Mouse (Mus musculus) liver, embryonic 14.5 days (tissue): ENCODE results near the gene Entpd2. TPM values are rescaled to one million over a fixed set of nuclear protein-coding genes. Genes with fewer than 3 reads are reported as not detected.

ENCODE experiments used
- ATAC-seq: fragments of 200-750 bp; cut with Nextera tagmentation; 2 replicates; pipeline ENCODE4 v1.8.0; 2017; ENCODE audit warnings: moderate number of reproducible peaks, mild to moderate bottlenecking, moderate library complexity; ENCODE audit not compliant: insufficient read depth
- DNase-seq, 3 experiments: peaks; one replicate each; pipeline ENCODE4 v3.0.0-alpha.2; 2012 to 2013; ENCODE audit warnings: low read depth in 3 of 3, low spot score in 3 of 3
- H3K27ac ChIP-seq: fragments of 300-500 bp; sonication (generic); 2 replicates; pipeline ENCODE4 v1.5.1; 2014; ENCODE audit warnings: moderate library complexity, mild to moderate bottlenecking, control low read depth, inconsistent platforms
- H3K27me3 ChIP-seq: fragments of 300-500 bp; sonication (generic); 2 replicates; pipeline ENCODE4 v1.6.1; 2014; ENCODE audit warnings: mild to moderate bottlenecking, low read length, moderate library complexity; ENCODE audit not compliant: control insufficient read depth, insufficient read depth
- H3K36me3 ChIP-seq: fragments of 300-500 bp; sonication (generic); replicated peaks from 2 replicates; pipeline ENCODE4 v1.6.1; 2014; ENCODE audit warnings: low read depth; ENCODE audit not compliant: control insufficient read depth, insufficient read depth
- H3K4me1 ChIP-seq, 2 experiments: fragments of 200-500 bp in 1 of 2; fragments of 300-500 bp in 1 of 2; sonication (generic) in 1 of 2; replicated peaks; 2 replicates each; pipeline ENCODE4 v1.6.1; 2012 to 2014; ENCODE audit warnings: antibody characterized with exemption in 1 of 2, inconsistent platforms in 1 of 2, low read length in 1 of 2; ENCODE audit not compliant: control insufficient read depth in 2 of 2, insufficient read depth in 2 of 2
- H3K4me2 ChIP-seq: fragments of 300-500 bp; sonication (generic); 2 replicates; pipeline ENCODE4 v1.6.1; 2014; ENCODE audit warnings: low read depth, mild to moderate bottlenecking, control low read depth, moderate library complexity
- H3K4me3 ChIP-seq, 2 experiments: fragments of 200-500 bp in 1 of 2; fragments of 300-500 bp in 1 of 2; sonication (generic) in 1 of 2; 2 replicates each; pipeline ENCODE4 v1.5.1; 2012 to 2014; ENCODE audit warnings: low read depth in 2 of 2, low read length in 2 of 2, mild to moderate bottlenecking in 2 of 2, control low read depth in 1 of 2, inconsistent platforms in 1 of 2, moderate library complexity in 1 of 2; ENCODE audit not compliant: insufficient read depth in 1 of 2
- H3K9ac ChIP-seq: fragments of 300-500 bp; sonication (generic); replicated peaks from 2 replicates; pipeline ENCODE4 v1.6.1; 2014; ENCODE audit warnings: mild to moderate bottlenecking, control low read depth, moderate library complexity
- H3K9me3 ChIP-seq: fragments of 300-500 bp; sonication (generic); 2 replicates; pipeline ENCODE4 v1.6.1; 2016; ENCODE audit warnings: low read length, mixed read lengths; ENCODE audit not compliant: control insufficient read depth
- CTCF ChIP-seq: IDR thresholded peaks from 2 replicates; pipeline ENCODE4 v1.5.1; 2016; ENCODE audit warnings: antibody characterized with exemption, low read depth, control low read depth
- EP300 ChIP-seq: IDR thresholded peaks from 2 replicates; pipeline ENCODE4 v1.6.1; 2016; ENCODE audit warnings: antibody characterized with exemption, low read depth
- WGBS: fragments of 180-500 bp; shearing (Covaris S2); extraction: QIAGEN DNeasy Blood & Tissue Kit; methylation state at CpG from one replicate; pipeline ENCODE4 v1.1.7; 2014; ENCODE audit not compliant: insufficient replicate concordance; 5-methylcytosine and 5-hydroxymethylcytosine counted together
- polyA plus RNA-seq, 2 experiments: library from polyadenylated mRNA; depleted of rRNA in 1 of 2; stranded (reverse) in 1 of 2; unstranded in 1 of 2; fragments of >200 nt; fragmentation: Nextera tagmentation in 1 of 2; extraction: Ambion mirVana in 1 of 2; gene quantifications; 2 replicates each; pipeline versions ENCODE4 v1.2.1 to v1.2.3; 2012 to 2014

The Entpd2 gene
- polyA plus RNA-seq, 2 experiments = 0.30 TPM; not detected in 1

DNA sequence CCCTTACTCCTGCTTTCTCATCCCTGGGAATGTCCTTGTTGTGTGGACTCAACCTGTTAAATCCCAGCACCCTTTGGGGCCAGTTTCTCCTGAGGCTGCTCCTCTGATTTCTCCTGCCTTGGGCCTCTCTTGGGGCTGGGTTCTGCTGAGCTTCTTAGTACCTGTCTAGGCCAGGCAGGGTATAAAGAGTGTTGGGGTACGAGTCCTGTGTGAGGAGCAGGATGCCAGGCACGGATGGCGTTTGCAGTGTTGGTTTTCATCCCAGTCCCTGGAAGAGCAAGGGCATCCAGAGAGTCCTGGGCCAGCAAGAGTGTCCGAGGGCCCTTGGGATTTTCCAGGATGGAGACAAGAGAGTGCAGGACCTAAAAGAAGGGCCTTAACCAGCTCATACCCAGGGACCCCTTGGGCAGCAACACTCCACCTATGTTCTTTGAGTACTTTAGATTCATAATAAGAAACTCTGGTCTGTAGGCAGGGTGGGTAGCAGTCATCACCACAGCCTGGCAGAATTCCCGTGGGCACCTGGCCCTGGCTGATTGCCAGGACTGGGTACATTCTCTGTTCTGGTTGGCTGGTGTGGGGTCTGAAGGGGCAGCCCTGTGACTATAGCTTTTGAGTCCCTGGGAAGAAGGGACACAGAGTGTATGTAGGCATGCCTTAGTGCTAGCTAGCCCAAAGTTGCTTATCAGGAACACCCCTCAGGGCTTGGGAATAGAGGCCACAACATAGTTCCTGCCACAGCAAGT, 33.9 kb downstream of the Entpd2 start:
- no peak overlapping the region for H3K9ac ChIP-seq
- H3K36me3 ChIP-seq = no peaks in the 10 kb centered on the region
- no peaks in the 10 kb centered on the region for H3K4me1 ChIP-seq
- peaks cover 7% of the 10 kb centered on the region for H3K27me3 ChIP-seq
- no peak overlapping the region for H3K4me3 ChIP-seq
- H3K27ac ChIP-seq = no peak overlapping the region
- ATAC-seq (no peak), DNase-seq (no peak)
- peak overlapping the region; percentile 93 for H3K4me2 ChIP-seq
- TF ChIP-seq CTCF (no peak), EP300 (no peak)
- no peaks in the 10 kb centered on the region for H3K9me3 ChIP-seq
- WGBS = 71% methylated on average over 5 of the region's 5 CpGs

DNA sequence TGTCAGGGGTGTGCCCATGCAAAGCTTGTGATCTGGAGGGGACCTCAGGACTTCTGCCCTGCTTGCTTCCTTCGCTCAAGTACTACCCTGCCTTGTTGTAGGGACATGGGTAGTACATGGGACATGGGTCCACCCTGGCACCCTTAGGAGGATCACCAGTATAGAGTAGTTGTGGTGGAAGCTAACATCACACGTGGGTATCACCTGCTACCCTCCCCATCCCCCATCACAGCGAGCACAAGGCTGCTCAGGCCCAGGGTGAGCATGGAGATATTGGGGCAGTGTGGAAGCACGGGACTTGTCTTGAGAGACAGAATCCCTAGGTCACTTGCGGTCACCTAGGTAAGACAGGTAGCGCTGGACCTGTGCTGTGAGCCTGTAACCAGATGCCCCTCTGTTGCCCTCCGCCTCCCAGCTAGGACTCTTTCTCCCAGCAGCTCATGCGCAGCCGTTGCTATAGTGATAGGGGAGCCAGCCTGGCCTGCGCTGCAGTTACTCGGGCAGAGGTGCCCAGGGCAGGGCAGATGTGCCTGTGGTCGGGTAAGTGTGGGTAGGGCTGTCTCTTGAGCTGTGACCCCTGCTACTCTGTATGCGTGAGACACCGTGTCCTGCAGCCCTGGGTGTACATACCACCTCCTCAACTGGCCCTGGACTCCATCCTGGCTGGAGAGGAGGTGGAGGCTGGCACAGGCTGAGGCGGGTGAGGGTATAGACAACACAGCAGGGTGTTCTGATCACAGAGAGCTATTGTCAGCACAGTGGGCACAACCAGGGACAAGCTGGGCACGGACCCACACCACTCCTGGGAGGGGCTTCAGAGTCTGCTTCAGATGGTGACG, 34.9 kb downstream of the Entpd2 start:
- Histone ChIP-seq H3K27ac (no peak overlapping the region), H3K4me1 (no peaks in the 10 kb centered on the region), H3K9me3 (no peaks in the 10 kb centered on the region), H3K4me2 (no peak overlapping the region), H3K36me3 (no peaks in the 10 kb centered on the region), H3K27me3 (peaks cover 7% of the 10 kb centered on the region), H3K9ac (no peak overlapping the region), H3K4me3 (no peak overlapping the region)
- TF ChIP-seq EP300 (no peak), CTCF (no peak)
- no peak for DNase-seq
- WGBS = 68% methylated on average over 17 of the region's 17 CpGs
- ATAC-seq = no peak

DNA sequence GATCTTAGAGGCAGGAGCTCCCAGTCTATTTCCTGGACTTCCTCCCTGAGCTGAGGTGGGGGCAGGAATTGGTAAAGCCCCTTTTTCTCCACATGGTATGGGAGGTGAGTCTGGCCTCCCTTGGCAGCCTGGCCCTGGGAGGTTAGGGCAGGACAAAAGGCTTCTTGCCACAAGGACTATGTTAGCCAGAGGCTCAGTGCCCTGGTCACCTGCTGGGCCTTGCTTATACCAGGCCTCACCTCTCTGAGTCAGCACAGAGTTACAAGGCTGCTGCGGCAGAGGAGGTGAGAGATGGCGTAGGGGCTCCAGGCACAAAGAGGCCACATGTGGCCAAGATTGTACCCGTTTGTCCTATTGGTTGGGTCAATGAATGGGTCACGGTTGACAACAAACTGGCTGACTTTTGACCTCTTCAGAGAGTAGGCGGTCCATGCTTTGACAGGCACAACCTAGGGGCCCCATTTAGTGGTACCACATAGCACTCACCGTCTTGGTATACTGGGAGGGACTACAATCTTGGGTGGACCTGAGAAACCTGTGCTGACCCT, 35.7 kb downstream of the Entpd2 start:
- DNase-seq = no peak
- Histone ChIP-seq H3K27ac (no peak overlapping the region), H3K9ac (no peak overlapping the region), H3K4me3 (no peak overlapping the region), H3K4me2 (no peak overlapping the region), H3K4me1 (no peaks in the 10 kb centered on the region), H3K9me3 (no peaks in the 10 kb centered on the region), H3K36me3 (no peaks in the 10 kb centered on the region), H3K27me3 (peaks cover 7% of the 10 kb centered on the region)
- TF ChIP-seq CTCF (no peak), EP300 (no peak)
- 63% methylated on average over 6 of the region's 6 CpGs for WGBS
- ATAC-seq = no peak

GRCm38 (mm10) chr2:25432326-25433098, 36.8 kb downstream of the Entpd2 start:
- Histone ChIP-seq H3K4me2 (no peak overlapping the region), H3K4me3 (no peak overlapping the region), H3K27me3 (peaks cover 7% of the 10 kb centered on the region), H3K27ac (no peak overlapping the region), H3K36me3 (no peaks in the 10 kb centered on the region), H3K9me3 (no peaks in the 10 kb centered on the region), H3K4me1 (no peaks in the 10 kb centered on the region), H3K9ac (no peak overlapping the region)
- WGBS = 46% methylated on average over 11 of the region's 11 CpGs
- ATAC-seq = no peak
- TF ChIP-seq EP300 (no peak), CTCF (no peak)
- no peak for DNase-seq
